Mouse (Mus musculus) CH12.LX (cell line): Measurements from ENCODE around the gene Mad1l1. TPM values are rescaled to one million over a fixed set of nuclear protein-coding genes. Genes with fewer than 3 reads are reported as not detected.

Source experiments
- DNase-seq: peaks from one replicate; pipeline ENCODE4 v3.0.0-alpha.2; 2013; ENCODE audit errors: extremely low read depth
- H3K27ac ChIP-seq: 2 replicates; pipeline ENCODE4 v1.5.1; 2012; ENCODE audit warnings: low read depth, mild to moderate bottlenecking, control low read depth, moderate library complexity; ENCODE audit not compliant: insufficient read depth
- H3K27me3 ChIP-seq: replicated peaks from 2 replicates; pipeline ENCODE3; 2012; ENCODE audit warnings: inconsistent platforms
- H3K36me3 ChIP-seq, 2 experiments: replicated peaks in 1 of 2; 2 replicates each; pipeline versions ENCODE3 to v1.6.1; 2012; ENCODE audit warnings: inconsistent platforms in 1 of 2, low read length in 1 of 2, mild to moderate bottlenecking in 1 of 2, mixed read lengths in 1 of 2, moderate library complexity in 1 of 2; ENCODE audit not compliant: control insufficient read depth in 1 of 2, insufficient read depth in 1 of 2
- H3K4me1 ChIP-seq, 2 experiments: 2 replicates each; pipeline ENCODE4 v1.6.1; 2012; ENCODE audit warnings: inconsistent platforms in 1 of 2, moderate library complexity in 1 of 2; ENCODE audit not compliant: insufficient read depth in 2 of 2, control insufficient read depth in 1 of 2
- H3K4me2 ChIP-seq: 2 replicates; pipeline ENCODE4 v1.6.1; 2012; ENCODE audit warnings: low read depth, mild to moderate bottlenecking, control low read depth; ENCODE audit not compliant: poor library complexity, insufficient read depth, severe bottlenecking
- H3K4me3 ChIP-seq, 3 experiments: fragments of 150-350 bp in 1 of 3; sonication (generic) in 1 of 3; replicated peaks in 1 of 3; 2 replicates each; pipeline versions ENCODE3 to v1.5.1; 2011 to 2012; ENCODE audit warnings: low read depth in 2 of 3, low read length in 2 of 3, mild to moderate bottlenecking in 2 of 3, moderate library complexity in 2 of 3, control low read depth in 1 of 3, improper control_type of control experiment in 1 of 3, inconsistent platforms in 1 of 3, mixed read lengths in 1 of 3; ENCODE audit not compliant: poor library complexity in 1 of 3
- H3K79me2 ChIP-seq: replicated peaks from 2 replicates; pipeline ENCODE4 v1.6.1; 2012; ENCODE audit warnings: mild to moderate bottlenecking, moderate library complexity; ENCODE audit not compliant: control insufficient read depth, poor library complexity, insufficient read depth, severe bottlenecking; ENCODE audit errors: extremely low read depth
- H3K9ac ChIP-seq: 2 replicates; pipeline ENCODE4 v1.6.1; 2012; ENCODE audit warnings: low read depth, mild to moderate bottlenecking, control low read depth, moderate library complexity; ENCODE audit not compliant: insufficient read depth
- H3K9me3 ChIP-seq: replicated peaks from 2 replicates; pipeline ENCODE3; 2012; ENCODE audit warnings: low read length, inconsistent platforms, mixed read lengths
- BHLHE40 ChIP-seq: IDR thresholded peaks from 2 replicates; pipeline ENCODE4 v1.6.1; 2011; ENCODE audit warnings: mild to moderate bottlenecking, low read depth, low read length, improper control_type of control experiment
- CHD2 ChIP-seq: IDR thresholded peaks from 2 replicates; pipeline ENCODE4 v1.6.1; 2011; ENCODE audit warnings: low read length, improper control_type of control experiment
- CTCF ChIP-seq, 2 experiments: IDR thresholded peaks in 1 of 2; conservative IDR thresholded peaks in 1 of 2; 2 replicates each; pipeline ENCODE4 v1.5.1; 2011 to 2012; ENCODE audit warnings: low read depth in 2 of 2, low read length in 2 of 2, improper control_type of control experiment in 1 of 2, inconsistent platforms in 1 of 2, mild to moderate bottlenecking in 1 of 2, moderate library complexity in 1 of 2
- E2F4 ChIP-seq: IDR thresholded peaks from 2 replicates; pipeline ENCODE4 v1.6.1; 2011; ENCODE audit warnings: low read depth, low read length, improper control_type of control experiment; ENCODE audit not compliant: insufficient replicate concordance
- ELF1 ChIP-seq: IDR thresholded peaks from 2 replicates; pipeline ENCODE4 v1.6.1; 2014; ENCODE audit warnings: low read depth, mild to moderate bottlenecking, inconsistent platforms, low read length, improper control_type of control experiment
- EP300 ChIP-seq: IDR thresholded peaks from 2 replicates; pipeline ENCODE4 v1.6.1; 2011; ENCODE audit warnings: low read length, improper control_type of control experiment
- ETS1 ChIP-seq: conservative IDR thresholded peaks from 2 replicates; pipeline ENCODE4 v1.6.1; 2012; ENCODE audit warnings: low read depth, mild to moderate bottlenecking, inconsistent platforms, low read length, improper control_type of control experiment, moderate library complexity
- GABPA ChIP-seq: IDR thresholded peaks from 2 replicates; pipeline ENCODE4 v1.6.1; 2012; ENCODE audit warnings: low read depth, low read length, improper control_type of control experiment, inconsistent platforms; ENCODE audit not compliant: insufficient replicate concordance
- IRF4 ChIP-seq: IDR thresholded peaks from 2 replicates; pipeline ENCODE4 v1.6.1; 2014; ENCODE audit warnings: low read depth, mild to moderate bottlenecking, inconsistent platforms, low read length, improper control_type of control experiment
- JUND ChIP-seq: conservative IDR thresholded peaks from 2 replicates; pipeline ENCODE4 v1.6.1; 2011; ENCODE audit warnings: low read depth, low read length, improper control_type of control experiment
- KAT2A ChIP-seq: IDR thresholded peaks from 2 replicates; pipeline ENCODE4 v1.6.1; 2012; ENCODE audit warnings: low read length, improper control_type of control experiment, inconsistent platforms; ENCODE audit not compliant: insufficient replicate concordance
- MAFK ChIP-seq: IDR thresholded peaks from 2 replicates; pipeline ENCODE4 v1.6.1; 2011; ENCODE audit warnings: low read length, improper control_type of control experiment; ENCODE audit not compliant: insufficient replicate concordance
- MAX ChIP-seq: IDR thresholded peaks from 2 replicates; pipeline ENCODE4 v1.6.1; 2011; ENCODE audit warnings: low read length, improper control_type of control experiment
- MAZ ChIP-seq: IDR thresholded peaks from 2 replicates; pipeline ENCODE4 v1.6.1; 2012; ENCODE audit warnings: low read depth, mild to moderate bottlenecking, inconsistent platforms, low read length, improper control_type of control experiment, moderate library complexity
- MEF2A ChIP-seq: IDR thresholded peaks from 2 replicates; pipeline ENCODE4 v1.6.1; 2014; ENCODE audit warnings: low read depth, mild to moderate bottlenecking, inconsistent platforms, low read length, improper control_type of control experiment, borderline replicate concordance
- MXI1 ChIP-seq: IDR thresholded peaks from 2 replicates; pipeline ENCODE4 v1.6.1; 2011; ENCODE audit warnings: mild to moderate bottlenecking, low read depth, low read length, improper control_type of control experiment
- MYC ChIP-seq: IDR thresholded peaks from 2 replicates; pipeline ENCODE4 v1.6.1; 2011; ENCODE audit warnings: low read depth, mild to moderate bottlenecking, improper control_type of control experiment, low read length
- NELFE ChIP-seq: IDR thresholded peaks from 2 replicates; pipeline ENCODE4 v1.6.1; 2011; ENCODE audit warnings: low read depth, low read length, improper control_type of control experiment
- NRF1 ChIP-seq: IDR thresholded peaks from 2 replicates; pipeline ENCODE4 v1.6.1; 2014; ENCODE audit warnings: low read depth, mild to moderate bottlenecking, inconsistent platforms, low read length, improper control_type of control experiment, moderate library complexity
- PAX5 ChIP-seq: IDR thresholded peaks from 2 replicates; pipeline ENCODE4 v1.6.1; 2012; ENCODE audit warnings: low read length, inconsistent platforms, mixed read lengths
- POLR2AphosphoS2 ChIP-seq: IDR thresholded peaks from 2 replicates; pipeline ENCODE4 v1.6.1; 2011; ENCODE audit warnings: low read depth, low read length, improper control_type of control experiment
- SIN3A ChIP-seq: IDR thresholded peaks from 2 replicates; pipeline ENCODE4 v1.6.1; 2012; ENCODE audit warnings: low read length, improper control_type of control experiment, inconsistent platforms
- SMC3 ChIP-seq: IDR thresholded peaks from 2 replicates; pipeline ENCODE4 v1.6.1; 2011; ENCODE audit warnings: low read depth, low read length, improper control_type of control experiment
- TBP ChIP-seq: conservative IDR thresholded peaks from 2 replicates; pipeline ENCODE4 v1.6.1; 2011; ENCODE audit warnings: low read depth, low read length, improper control_type of control experiment
- TCF12 ChIP-seq: IDR thresholded peaks from 2 replicates; pipeline ENCODE4 v1.6.1; 2014; ENCODE audit warnings: low read depth, mild to moderate bottlenecking, inconsistent platforms, low read length, improper control_type of control experiment
- UBTF ChIP-seq: IDR thresholded peaks from 2 replicates; pipeline ENCODE4 v1.6.1; 2012; ENCODE audit warnings: low read depth, mild to moderate bottlenecking, inconsistent platforms, low read length, improper control_type of control experiment, moderate library complexity
- USF1 ChIP-seq: IDR thresholded peaks from 2 replicates; pipeline ENCODE4 v1.6.1; 2014; ENCODE audit warnings: low read depth, mild to moderate bottlenecking, inconsistent platforms, low read length, improper control_type of control experiment
- USF2 ChIP-seq: conservative IDR thresholded peaks from 2 replicates; pipeline ENCODE4 v1.6.1; 2011; ENCODE audit warnings: low read depth, low read length, improper control_type of control experiment
- ZC3H11A ChIP-seq: IDR thresholded peaks from 2 replicates; pipeline ENCODE4 v1.6.1; 2012; ENCODE audit warnings: low read depth, mild to moderate bottlenecking, inconsistent platforms, low read length, improper control_type of control experiment
- ZKSCAN1 ChIP-seq: IDR thresholded peaks from 2 replicates; pipeline ENCODE4 v1.6.1; 2012; ENCODE audit warnings: low read depth, inconsistent platforms, low read length, improper control_type of control experiment, borderline replicate concordance
- ZMIZ1 ChIP-seq: IDR thresholded peaks from 2 replicates; pipeline ENCODE4 v1.6.1; 2012; ENCODE audit warnings: low read depth, mild to moderate bottlenecking, inconsistent platforms, low read length, improper control_type of control experiment
- ZNF384 ChIP-seq: IDR thresholded peaks from 2 replicates; pipeline ENCODE4 v1.6.1; 2012; ENCODE audit warnings: low read depth, low read length, improper control_type of control experiment, inconsistent platforms
- dilution Hi-C: fragments of 300-500 bp; cut with MboI; formaldehyde crosslinking; loops from 2 replicates; pipeline ENCODE4 v1.14.3; 2020; ENCODE audit warnings: low sequenced_read_pairs; ENCODE audit not compliant: extremely low pct_unique_long_range_greater_than_20kb, extremely low pct_ligation_motif_present
- in situ Hi-C: fragments of 300-500 bp; cut with MboI; formaldehyde crosslinking; loops from 3 replicates; pipeline ENCODE4 v1.14.3; 2019; ENCODE audit warnings: low sequenced_read_pairs, low pct_ligation_motif_present, low pct_unique_long_range_greater_than_20kb, mixed read lengths
- polyA plus RNA-seq: library from polyadenylated mRNA; unstranded; fragments of >175 nt; gene quantifications from 2 replicates; pipeline ENCODE4 v1.2.1, GENCODE M21; 2012; ENCODE audit warnings: low read depth; ENCODE audit not compliant: insufficient read length
- total RNA-seq, 2 experiments: library from RNA; depleted of rRNA; stranded (reverse); fragments of 300-350 nt in 1 of 2; fragments of >200 nt in 1 of 2; gene quantifications; 2 replicates each; pipeline ENCODE4 v1.2.3; 2012 to 2014

The Mad1l1 gene
- total and polyA plus RNA-seq, 3 experiments: 24.8 to 45.6 (median 28.9) TPM

DNA sequence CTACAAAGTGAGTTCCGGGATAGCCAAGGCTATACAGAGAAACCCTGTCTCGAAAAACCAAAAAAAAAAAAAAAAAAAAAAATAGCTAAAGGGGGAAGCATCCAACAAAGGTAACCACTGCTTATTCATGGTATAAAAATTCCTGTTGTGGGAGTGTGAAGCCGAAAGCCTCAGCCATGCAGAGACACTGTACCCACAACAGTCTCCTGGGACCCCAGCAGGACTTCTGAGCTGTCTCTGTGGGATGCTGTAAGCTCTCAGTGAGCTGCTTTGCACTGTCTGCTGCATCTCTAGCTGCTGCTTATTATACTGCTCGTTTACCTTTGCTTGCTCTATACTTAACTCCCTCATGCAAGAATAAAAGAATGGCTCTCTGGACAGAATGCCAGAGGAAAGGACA, 23.1 kb downstream of the Mad1l1 start:
- H3K79me2 ChIP-seq: no peaks in the 10 kb centered on the region
- H3K4me3 ChIP-seq: no peak overlapping the region
- in situ Hi-C loops (loop anchor here (25.0 kb wide), 1 partner anchor 461 kb away; the partner anchor contains the start of genes Gm26938 and Psmg3), dilution Hi-C loops (no loop called here)
- H3K9ac ChIP-seq: no peak overlapping the region
- no peaks in the 10 kb centered on the region for H3K9me3 ChIP-seq
- H3K27ac ChIP-seq: no peak overlapping the region
- no peak for TF ChIP-seq USF1
- no peak for TF ChIP-seq ZKSCAN1
- TF ChIP-seq ZC3H11A: no peak
- TF ChIP-seq USF2: no peak
- no peak for TF ChIP-seq MYC
- TF ChIP-seq MXI1: no peak
- no peak for TF ChIP-seq UBTF
- no peak for TF ChIP-seq TCF12
- TF ChIP-seq NRF1: no peak
- no peak for TF ChIP-seq ELF1
- no peak for TF ChIP-seq ZMIZ1
- TF ChIP-seq SMC3: no peak
- no peak for TF ChIP-seq POLR2AphosphoS2
- no peak for TF ChIP-seq NELFE
- no peak for TF ChIP-seq KAT2A
- no peak for TF ChIP-seq BHLHE40
- TF ChIP-seq JUND: no peak
- TF ChIP-seq SIN3A: no peak
- no peak for TF ChIP-seq PAX5
- H3K27me3 ChIP-seq: no peaks in the 10 kb centered on the region
- DNase-seq: no peak
- no peak overlapping the region for H3K4me2 ChIP-seq
- H3K36me3 ChIP-seq: peaks cover 58 to 84% of the 10 kb centered on the region in 2 experiments
- H3K4me1 ChIP-seq: no peaks in the 10 kb centered on the region

DNA sequence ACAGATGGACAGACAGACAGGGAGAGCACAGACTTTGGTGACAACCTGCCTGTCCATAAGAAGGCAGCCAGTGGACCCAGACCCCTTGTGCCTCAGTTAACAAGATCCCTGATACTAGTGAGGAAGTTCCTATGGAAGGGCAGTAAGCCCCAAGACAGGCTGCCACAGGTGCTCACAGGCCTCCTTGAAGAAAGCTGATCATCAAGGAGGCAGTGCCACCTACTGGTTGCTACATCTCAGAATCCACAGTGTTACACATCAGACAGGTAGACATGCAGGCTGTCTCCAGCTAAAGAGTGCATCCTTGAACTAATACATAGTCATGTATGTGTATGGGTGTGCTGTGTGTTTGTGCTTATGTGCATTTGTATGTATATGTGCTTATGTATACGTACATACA, 29.2 kb downstream of the Mad1l1 start:
- Histone ChIP-seq H3K4me2 (no peak overlapping the region), H3K36me3 (peaks cover 56 to 90% of the 10 kb centered on the region in 2 experiments), H3K4me1 (no peaks in the 10 kb centered on the region), H3K27me3 (no peaks in the 10 kb centered on the region), H3K9ac (no peak overlapping the region), H3K4me3 (no peak overlapping the region), H3K27ac (no peak overlapping the region), H3K9me3 (no peaks in the 10 kb centered on the region), H3K79me2 (no peaks in the 10 kb centered on the region)
- in situ Hi-C loops: loop anchor here (25.0 kb wide), 1 partner anchor 455 kb away; the partner anchor contains the start of genes Gm26938 and Psmg3
- dilution Hi-C loops: no loop called here
- peak; percentile 60 for DNase-seq
- TF ChIP-seq MEF2A (no peak), GABPA (no peak), CHD2 (no peak), SMC3 (peak; percentile 63), JUND (no peak), E2F4 (no peak), MAZ (no peak), USF2 (no peak), TCF12 (no peak), ETS1 (no peak), BHLHE40 (no peak), MAX (no peak), MYC (no peak), NELFE (no peak), ZNF384 (no peak), IRF4 (no peak), MXI1 (no peak), UBTF (no peak), ZC3H11A (no peak), ELF1 (no peak), PAX5 (no peak), MAFK (no peak), EP300 (no peak), CTCF (conservative IDR thresholded peaks at IDR 0.05 in 1 of 2, IDR thresholded peaks at IDR 0.05 in 1 of 2; ENCODE audit: low read depth in 2 of 2, low read length in 2 of 2) (peak; percentile 49 to 77), TBP (no peak)
